Mouse (Mus musculus) lung, postnatal 10 days (tissue): ENCODE measurements around the gene Acsl5.

ENCODE experiments used
- DNase-seq: peaks from one replicate; pipeline ENCODE4 v3.0.0; 2021

The Acsl5 gene

DNA sequence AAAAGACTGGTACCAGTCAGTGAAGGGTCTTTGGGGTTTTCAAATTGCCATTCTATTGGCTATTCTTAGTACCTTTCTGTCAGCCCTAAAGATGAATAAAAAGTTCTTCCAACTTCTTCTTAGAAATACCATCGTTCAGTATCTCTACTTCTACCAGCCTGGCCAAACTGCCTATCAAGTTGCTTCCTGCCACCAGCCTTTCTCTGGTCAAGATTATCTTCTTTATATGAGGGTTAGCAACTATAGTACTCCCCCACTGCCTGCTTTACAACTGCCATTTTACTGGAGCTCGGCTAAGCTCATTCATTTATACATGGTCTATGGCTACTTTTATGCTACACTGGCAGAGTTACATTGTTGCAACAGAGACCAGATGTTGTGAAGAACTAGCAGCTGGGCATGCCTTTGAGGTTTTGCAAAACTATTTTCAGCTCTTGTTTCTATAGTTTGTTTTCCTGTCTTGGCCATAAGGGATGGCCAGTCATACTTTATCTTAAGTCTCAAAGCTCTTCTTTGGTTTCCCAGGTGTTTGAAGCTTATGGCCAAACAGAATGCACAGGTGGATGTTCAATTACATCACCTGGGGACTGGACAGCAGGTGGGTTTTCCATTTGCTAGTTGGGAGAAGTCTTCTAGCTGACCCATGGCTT lies 39.0 kb downstream of the Acsl5 start:
- DNase-seq = no peak

DNA sequence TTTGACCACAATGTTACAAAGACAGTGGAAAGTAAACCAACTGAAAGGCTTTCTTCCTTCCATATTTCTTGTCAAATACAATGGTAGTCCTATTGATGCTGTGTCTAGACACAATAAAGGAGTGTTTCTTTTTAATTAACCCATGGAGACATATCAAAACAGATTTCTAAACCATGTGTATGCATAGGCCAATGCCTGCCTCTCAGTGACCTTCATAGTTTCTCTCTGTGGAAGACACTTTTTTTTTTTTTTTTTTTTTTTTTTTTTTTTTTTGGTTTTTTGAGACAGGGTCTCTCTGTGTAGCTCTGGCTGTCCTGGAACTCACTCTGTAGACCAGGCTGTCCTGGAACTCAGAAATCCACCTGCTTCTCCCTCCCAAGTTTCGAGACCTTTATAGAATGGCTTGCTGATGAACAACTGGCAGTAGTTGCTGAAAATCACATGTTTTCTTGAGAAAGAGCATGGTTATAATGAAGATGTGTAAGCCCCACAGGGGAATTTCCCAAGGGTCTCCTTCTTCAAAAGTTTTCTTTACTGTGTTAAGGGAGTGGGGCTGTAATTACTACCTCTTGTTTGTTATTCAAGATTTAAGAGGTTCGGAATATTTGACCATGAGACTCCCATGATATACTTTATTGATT lies 40.6 kb downstream of the Acsl5 start:
- DNase-seq = no peak

DNA sequence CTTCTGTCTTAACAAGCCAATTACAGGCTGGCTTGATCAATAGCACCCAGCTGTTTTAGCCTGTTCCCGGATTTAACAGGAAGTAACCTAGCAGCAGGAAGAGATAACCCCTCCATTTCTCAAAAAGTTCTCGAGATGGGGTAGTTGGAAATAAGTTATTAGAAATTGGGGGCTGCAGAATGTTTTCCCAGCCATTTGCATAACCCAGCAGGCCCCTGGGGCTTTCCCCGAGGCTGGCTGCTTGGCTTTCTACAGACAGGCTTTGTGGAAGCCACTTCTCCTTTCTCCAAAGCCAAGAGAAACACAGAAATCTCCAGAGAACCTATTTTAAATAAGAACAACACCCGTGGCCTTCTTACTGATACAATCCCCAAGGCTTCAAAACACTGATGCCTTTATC lies 41.4 kb downstream of the Acsl5 start:
- no peak for DNase-seq

DNA sequence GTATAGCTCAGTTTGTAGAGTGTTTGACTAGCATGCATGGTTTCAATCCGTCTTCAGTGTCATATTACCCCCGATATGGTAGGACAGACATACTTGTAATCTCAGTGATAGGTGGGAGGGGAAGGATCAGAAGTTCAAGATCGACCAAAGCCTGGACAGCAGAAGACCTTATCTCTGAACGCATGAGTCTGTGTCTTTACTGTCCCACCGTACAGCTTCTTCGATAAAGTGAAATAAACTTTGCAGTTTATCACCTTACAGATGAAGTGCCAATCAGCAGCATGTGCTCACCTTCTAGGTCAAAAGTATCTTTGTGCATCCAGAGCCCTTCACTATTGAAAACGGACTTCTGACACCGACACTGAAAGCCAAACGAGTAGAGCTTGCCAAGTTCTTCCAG lies 43.3 kb downstream of the Acsl5 start:
- DNase-seq = no peak

DNA sequence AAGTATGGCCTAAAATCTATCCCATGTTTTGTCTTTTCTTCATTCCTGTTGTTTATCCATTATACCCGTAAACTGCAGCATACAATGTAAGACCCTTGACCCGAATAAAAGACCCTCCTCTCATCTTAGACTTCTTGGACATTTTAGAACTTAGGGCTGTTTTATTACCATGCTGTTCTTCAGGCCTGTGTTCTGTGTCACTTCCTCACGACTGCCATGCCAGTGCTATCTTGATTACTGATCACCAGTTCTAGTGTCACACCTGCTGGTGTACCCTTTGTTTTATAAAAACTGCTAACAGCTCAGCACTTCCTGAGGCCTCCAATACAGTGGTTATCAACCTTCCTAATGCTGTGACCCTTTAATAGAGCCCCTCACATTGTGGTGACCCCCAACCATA lies 43.8 kb downstream of the Acsl5 start:
- DNase-seq = no peak

DNA sequence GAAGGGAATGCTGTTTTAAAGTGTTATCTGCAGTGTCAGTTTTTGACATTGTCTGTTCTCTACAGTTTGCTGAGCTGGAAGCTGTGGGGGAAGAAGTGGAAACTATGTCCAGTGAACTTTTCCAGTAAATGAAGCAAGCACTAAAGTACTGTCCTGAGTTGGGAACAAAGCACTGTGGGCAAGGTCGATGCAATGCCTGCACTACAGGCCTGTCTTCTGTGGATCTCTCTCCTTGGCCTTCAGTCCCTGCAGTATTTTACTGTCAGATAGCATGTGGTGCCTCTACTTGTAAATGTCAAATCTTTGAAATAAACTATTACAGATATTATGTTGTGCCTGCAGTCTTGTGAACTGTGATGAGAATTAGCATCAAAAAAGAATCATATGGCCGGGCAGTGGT lies 44.6 kb downstream of the Acsl5 start:
- DNase-seq = no peak

DNA sequence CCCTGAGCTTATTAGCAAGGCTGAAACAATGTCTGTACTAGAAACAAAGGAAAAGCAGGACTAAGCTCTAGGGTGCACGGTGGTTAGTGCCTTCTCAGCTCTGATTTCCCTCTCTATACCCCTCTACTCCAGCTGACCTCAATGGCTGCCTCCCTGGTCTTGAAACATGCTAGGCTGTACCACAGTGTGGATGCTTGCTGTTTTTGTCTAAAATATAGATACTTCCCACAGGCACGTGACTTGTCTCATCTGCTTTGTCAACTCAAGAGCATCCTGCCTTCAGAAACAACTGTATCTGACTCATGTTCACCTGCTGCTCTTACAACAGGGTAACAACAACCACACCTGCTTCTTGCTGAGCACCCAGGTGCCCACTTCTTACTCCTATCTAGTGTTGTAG lies 45.8 kb downstream of the Acsl5 start:
- no peak for DNase-seq

DNA sequence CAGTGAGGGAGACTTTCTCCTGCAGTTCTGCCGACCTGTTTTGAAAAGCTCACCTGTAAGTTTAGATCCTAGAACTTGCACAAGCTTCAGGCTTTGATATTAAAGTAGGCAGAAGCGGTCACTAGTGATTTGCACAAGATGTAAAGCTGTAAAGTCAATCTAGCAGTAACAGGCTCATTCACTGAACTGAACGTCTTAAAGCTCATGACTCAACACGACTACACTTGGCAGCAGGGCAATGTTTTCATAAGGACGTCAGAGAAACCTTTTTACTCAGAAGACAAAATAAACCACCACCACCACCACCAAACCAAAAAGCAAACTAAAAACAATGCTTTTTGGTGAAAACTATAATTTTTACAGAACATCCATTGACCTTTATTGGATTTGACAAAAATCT lies 46.2 kb downstream of the Acsl5 start:
- DNase-seq = no peak

DNA sequence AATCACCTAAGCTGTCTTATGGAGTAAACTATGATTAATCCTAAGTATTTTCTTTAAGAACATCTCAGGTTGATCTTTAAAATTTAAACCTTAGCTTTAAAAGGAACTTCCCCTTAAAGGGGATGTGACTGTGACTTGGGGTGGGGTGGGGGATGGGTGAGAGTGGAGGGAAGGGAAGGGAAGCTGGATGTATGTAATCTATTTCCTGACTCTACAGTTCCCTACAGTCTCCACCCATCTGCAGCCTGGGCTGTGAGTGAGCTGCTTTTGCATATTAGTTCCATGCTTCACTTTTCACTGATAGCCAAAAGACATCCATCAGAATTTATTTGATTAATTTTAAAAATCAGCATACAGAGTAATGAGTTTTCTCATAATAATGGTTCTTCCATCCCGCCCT lies 47.6 kb downstream of the Acsl5 start:
- DNase-seq = no peak

DNA sequence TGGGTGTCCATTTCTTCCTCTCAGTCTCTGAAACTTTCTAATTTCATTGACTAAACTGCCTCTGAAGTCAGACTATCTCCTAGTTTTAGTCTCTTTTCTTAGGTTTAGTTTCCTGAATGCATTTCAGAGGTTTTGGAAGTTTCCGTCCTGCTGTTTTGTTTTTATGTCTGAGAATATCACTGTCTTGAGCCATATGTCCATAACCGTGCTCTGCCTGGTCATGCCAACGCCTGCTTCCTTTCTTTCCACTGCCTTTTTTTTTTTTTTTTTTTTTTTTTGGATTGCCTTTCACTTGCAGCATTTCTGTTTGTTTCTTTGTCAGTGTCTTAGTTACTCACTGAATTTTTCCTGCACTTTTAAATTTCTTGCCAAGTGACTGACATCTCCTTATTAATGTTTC lies 48.8 kb downstream of the Acsl5 start:
- no peak for DNase-seq

DNA sequence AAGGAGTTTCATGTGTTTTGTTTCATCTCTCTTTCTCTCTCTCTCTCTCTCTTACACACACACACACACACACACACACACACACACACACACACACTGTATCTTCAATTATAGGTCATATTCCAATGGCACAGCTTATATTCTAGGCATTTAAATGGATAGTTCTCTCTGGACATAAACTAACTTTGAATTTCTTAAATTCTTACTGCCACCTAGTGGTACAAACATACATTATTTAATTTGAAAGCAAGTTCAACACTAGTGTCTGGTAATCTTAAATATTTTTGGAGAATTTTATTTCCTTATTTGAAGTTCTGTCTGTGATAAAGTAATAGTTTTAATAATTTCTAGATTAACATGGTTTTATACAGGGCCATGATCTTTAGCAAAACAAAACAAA lies 53.3 kb downstream of the Acsl5 start:
- no peak for DNase-seq

DNA sequence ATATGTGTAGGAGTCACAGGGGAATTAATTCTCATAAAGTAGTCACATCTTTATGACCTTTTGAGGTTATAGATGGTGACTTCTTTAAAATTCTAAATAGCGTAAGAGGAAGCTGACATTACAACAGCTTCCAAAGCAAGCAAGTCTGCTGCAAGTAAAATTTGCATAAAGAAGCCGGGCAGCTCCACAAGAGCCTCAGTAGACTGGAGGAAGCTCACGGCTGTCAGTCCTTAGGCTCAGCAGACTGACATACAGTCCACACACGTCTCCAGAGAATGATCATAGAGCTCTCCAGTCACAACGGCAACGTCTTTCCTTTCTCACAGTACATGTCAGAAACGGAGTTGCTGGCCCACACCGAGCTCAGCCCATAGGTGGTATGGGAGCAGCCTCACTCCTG lies 60.1 kb downstream of the Acsl5 start:
- DNase-seq = no peak

DNA sequence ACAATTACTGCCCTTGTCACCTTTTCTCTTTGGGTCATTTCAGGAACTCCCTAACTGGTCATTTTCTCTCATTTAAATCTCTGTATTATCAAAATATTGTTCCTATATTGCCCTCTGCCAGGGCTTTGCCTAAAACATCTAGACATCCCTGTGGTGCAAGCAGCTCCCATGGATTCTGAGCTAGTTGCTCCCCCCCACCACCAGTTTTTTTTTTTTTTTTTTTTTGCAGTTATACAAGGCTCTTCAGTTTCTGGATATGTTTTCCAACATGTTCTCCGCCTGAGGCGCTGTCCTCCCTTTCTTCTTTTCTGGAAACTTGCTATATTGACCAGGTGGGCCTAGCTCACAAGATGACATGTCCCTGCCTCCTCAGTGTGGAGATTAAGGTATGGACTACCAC lies 61.9 kb downstream of the Acsl5 start:
- DNase-seq = no peak

DNA sequence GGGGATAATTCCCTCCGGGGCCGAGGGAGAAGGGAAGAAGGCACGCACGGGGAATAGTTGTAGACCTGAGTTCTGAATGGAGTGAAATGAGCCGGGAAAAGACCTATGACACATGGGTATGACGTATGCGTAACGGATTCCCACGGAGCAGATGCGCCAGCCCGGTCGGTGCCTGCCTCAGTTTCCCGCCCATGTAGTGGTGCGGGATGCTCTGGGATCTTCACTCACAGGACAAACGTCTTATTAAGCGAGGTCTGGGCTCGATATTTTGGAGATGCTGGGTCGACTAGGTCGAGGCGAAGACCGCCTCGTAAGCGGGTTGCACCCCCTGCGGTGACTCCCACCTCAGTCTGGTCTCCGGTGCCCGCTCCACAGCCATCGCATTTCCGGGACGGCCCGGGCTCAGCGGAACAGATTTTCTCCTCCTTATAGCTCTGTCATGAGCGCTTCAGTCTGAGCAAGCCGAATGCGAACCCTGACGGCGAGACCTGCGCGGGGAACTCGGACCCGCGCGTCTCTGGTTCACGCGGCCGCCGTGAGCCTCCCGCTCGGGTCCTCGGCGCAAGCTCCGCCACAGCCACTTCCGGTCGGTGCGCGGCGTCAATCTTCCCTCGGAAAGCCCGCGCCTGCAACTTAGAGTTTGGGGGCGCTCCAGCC lies 63.8 kb downstream of the Acsl5 start, which contains the start of gene Zdhhc6:
TSS of gene Zdhhc6 (minus strand) at position 581 of the 657 bp plus-strand sequence.
- peak; percentile 87 for DNase-seq

DNA sequence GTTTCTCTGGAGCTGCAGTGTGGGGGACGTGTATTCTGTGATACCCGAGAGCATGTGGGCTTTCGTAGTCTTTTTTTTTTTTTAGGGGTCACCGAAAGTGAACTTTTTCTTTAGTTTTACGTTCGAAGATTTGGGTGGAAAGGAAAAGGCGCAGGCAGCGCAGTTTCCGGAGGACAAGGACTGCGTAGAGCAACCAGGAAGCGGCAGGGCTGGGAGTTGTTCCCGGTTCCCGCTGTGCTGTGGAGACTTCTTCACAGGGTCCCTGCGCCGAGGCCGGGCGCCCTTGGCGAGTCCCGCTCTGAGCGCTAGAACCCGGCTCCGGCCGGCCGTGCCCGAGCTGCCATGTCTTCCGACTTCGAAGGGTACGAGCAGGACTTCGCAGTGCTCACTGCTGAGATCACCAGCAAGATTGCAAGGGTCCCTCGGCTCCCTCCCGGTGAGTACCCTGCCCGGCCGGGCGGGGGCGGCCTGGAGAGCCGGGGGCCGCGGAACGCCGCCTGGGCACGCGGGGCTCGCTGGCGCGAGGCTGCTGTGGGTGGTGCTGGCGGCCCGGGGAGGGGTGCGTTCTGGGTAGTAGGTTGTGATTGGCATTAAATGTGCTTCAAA lies 64.5 kb downstream of the Acsl5 start, which contains the start of gene Vti1a:
TSS of gene Vti1a (plus strand) at position 187 of the 606 bp plus-strand sequence.
- peak; percentile 92 for DNase-seq

DNA sequence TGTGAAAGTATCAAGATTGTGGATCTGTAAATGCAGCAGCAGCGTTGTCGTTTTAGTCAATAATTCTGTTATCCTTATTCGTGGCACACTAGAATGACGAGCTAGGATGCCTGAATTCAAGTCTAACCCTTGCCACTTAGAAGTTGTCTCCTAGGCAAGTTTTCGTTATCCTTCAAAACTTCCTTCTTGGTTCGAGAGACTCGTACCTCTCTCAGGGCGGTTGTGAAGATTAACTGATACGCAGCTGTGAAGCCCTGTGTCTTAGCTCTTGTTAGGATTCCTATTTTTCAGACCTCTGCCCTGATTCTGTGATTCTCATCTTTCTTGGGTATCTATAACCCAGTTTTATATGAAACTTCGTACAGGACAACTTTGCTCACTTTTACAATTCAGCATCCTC lies 65.2 kb downstream of the Acsl5 start:
- DNase-seq = no peak

DNA sequence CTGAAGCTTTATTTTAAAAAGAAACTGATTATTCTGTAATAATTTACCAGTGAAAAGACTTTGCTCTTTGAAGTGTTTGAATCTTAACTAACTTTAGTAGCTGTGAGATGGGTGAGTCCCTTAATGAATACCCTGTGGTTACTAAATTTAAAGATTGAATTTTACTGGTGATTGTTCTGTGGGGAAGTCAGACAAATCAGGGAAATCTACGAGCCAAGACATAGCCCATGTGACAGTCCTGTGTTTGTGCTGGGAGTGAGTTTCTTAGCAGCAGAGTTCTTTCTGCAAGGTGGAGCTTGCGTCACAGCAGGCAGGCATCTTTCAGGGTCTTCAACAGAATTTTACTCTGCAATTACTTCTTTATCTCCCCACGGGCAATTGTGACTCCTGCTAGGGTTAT lies 67.3 kb downstream of the Acsl5 start:
- no peak for DNase-seq

DNA sequence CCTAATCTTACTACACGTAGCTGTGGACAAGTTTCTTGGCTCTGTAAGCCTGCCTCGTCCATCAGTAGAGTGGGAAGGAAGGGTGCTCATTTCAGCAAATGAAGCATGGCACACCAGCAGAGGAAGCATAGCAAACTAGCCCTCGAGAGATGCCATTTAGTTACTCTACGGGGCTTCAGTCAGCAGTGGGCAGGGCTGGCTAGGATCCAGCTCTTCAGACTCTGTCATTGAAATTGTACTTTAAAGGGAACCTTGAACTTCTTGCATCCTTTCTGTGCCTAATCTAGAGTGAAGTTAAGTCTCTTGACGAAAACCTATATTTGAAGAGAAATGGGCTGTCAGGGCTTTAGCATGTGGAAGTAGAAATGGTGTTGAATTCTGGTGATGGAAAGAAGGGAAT lies 67.8 kb downstream of the Acsl5 start:
- no peak for DNase-seq

DNA sequence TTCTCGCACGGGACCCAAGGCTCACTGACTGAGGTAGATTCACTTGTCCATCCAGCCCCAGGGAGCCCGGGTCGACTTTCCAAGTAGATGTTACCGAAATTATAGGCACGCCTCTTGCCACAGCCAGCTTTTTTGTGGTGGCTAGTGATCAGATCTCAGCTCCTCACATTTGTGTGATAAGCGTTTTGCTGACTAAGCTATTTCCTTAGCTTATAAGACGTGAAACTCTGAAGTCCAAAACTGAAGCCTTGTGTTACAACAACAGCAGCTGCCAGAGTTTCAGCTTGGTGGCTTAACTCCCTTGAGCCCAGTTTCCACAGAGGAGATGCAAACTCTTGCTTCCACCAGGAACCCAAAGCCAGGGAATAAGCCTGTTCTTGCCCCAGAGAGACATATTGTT lies 70.9 kb downstream of the Acsl5 start:
- DNase-seq = no peak

DNA sequence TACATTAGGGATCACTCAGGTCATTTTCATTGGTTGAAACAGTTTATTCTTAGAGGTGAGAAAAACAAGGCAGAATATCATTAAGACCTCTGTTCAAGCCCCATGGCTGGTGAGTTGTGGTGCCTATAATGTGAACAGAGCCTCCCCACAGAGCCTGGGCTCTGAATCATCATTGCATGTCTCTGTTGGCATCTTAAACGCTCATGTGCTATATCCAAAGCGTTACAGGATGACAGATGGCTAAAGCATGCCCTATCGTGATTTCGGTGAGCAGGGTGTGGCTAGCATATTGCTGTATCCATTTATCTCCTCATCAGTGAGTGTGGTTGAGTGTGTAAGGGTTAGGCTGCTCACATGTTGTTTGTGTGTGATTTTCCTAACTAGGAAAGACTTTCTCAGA lies 75.8 kb downstream of the Acsl5 start:
- no peak for DNase-seq

DNA sequence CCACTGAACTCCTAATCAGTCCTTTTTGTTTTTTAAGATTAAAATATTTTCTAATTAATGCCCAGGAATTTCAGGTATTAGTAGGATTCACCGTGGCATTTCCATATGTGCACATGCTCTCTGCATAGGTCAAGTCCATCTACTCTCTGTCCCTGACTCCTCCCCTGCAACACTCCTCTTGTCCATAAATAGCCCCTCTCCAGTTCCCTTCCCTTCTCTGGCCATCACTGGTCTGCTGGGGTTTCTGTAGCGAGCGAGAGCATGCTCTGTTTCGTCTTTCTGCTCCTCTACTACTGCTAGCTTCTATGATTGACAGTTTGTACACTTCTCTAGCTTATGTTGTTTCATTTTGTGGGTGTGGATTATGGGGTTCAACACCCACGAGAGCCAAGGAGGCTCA lies 80.0 kb downstream of the Acsl5 start:
- DNase-seq = no peak

DNA sequence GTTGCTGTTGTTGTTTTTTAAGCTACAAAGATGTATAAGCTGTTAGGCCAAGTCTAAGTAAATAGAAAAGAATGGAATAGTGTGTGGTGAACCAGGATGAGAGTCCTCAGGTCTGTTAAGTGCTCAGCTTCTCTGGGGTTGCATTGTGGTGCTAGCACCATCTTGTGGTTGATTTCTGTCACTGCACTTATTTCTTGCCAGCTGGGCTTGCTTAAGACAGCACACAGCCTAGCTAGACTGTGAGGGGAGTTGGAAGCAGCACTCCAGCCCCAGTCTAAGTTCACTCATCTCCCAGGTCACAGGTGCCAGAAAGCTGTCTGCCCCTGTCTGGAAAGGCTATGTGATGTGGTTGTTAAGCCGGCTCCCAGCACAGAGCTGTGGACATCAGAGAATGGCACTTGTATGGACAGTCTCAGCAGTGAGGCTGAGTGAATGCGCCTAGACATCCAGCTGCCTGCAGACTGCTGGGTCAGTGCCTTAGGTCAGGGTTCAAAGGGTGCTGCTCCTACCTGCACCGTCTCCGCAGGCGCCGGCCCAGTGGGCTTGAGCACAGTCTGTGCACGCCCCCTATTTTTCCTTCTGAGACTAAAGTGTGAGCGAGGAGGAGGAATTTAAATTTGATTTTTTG lies 81.0 kb downstream of the Acsl5 start:
- DNase-seq = peak; percentile 82

DNA sequence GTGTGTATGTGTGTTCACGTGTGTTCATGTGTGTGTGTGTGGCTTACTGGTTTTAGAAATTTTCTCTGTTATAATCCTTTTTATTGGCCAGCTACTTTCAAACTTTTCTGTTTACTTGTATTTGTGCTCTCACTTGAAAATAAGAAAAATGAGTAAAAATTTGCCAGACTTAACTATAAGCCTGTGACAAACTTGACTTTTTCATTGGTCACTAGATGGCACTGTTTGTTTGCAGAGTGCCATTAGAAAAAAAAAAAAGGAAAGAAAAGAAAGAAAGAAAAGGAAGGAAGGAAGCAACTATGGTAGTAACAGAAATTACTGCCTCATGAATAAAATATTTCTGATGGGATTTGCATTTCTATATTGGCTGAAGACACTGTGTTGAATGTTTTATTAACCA lies 84.1 kb downstream of the Acsl5 start:
- peak; percentile 53 for DNase-seq

DNA sequence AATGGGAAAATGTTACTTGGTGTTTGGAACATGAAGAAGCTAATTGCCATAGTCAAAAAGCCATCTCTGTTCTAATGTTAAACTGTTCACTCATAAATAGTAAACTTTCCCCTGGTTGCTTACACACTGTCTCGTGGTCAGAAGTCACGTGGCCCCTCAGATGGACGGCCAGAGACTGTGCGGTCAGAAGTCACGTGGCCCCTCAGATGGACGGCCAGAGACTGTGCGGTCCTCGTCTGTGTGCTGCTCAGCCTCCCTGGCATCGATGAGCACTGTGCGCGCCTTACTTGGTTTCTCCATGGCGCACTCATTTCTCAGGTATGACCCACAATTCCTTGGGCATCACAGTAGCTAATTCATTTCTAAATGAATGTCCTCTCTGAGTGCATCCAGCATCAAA lies 84.7 kb downstream of the Acsl5 start:
- peak; percentile 51 for DNase-seq
